Mouse (Mus musculus) stomach, postnatal 0 days (tissue): ENCODE data around the gene Hus1. TPM values are rescaled to one million over a fixed set of nuclear protein-coding genes. Genes with fewer than 3 reads are reported as not detected.

Source experiments
- ATAC-seq: fragments of 200-750 bp; cut with Nextera tagmentation; 2 replicates; pipeline ENCODE4 v1.8.0; 2017; ENCODE audit not compliant: low FRiP score, low TSS enrichment
- DNase-seq: peaks from one replicate; pipeline ENCODE4 v3.0.0-alpha.2; 2016; ENCODE audit warnings: low spot score
- H3K27ac ChIP-seq: fragments of 300-500 bp; sonication (generic); replicated peaks from 2 replicates; pipeline ENCODE4 v1.5.1; 2014; ENCODE audit warnings: mild to moderate bottlenecking, control low read depth
- H3K27me3 ChIP-seq: fragments of 300-500 bp; sonication (generic); 2 replicates; pipeline ENCODE4 v1.6.1; 2014; ENCODE audit warnings: low read length; ENCODE audit not compliant: control insufficient read depth, insufficient read depth
- H3K36me3 ChIP-seq: fragments of 300-500 bp; sonication (generic); 2 replicates; pipeline ENCODE4 v1.6.1; 2014; ENCODE audit warnings: low read length, mixed read lengths; ENCODE audit not compliant: control insufficient read depth, insufficient read depth
- H3K4me1 ChIP-seq: fragments of 300-500 bp; sonication (generic); replicated peaks from 2 replicates; pipeline ENCODE4 v1.6.1; 2014; ENCODE audit warnings: antibody characterized with exemption; ENCODE audit not compliant: control insufficient read depth, insufficient read depth
- H3K4me2 ChIP-seq: fragments of 300-500 bp; sonication (generic); replicated peaks from 2 replicates; pipeline ENCODE4 v1.6.1; 2014; ENCODE audit warnings: low read depth, mild to moderate bottlenecking, control low read depth, moderate library complexity
- H3K4me3 ChIP-seq: fragments of 300-500 bp; sonication (generic); 2 replicates; pipeline ENCODE4 v1.5.1; 2014; ENCODE audit warnings: low read depth, low read length, control low read depth
- H3K9ac ChIP-seq: fragments of 300-500 bp; sonication (generic); 2 replicates; pipeline ENCODE4 v1.6.1; 2014; ENCODE audit warnings: mild to moderate bottlenecking, low read length, control low read depth, mixed read lengths
- H3K9me3 ChIP-seq: fragments of 300-500 bp; sonication (generic); 2 replicates; pipeline ENCODE4 v1.6.1; 2016; ENCODE audit warnings: low read length; ENCODE audit not compliant: control insufficient read depth
- CTCF ChIP-seq: IDR thresholded peaks from 2 replicates; pipeline ENCODE4 v1.5.1; 2016; ENCODE audit warnings: antibody characterized with exemption, low read depth, mild to moderate bottlenecking, moderate library complexity
- EP300 ChIP-seq: optimal IDR thresholded peaks from 2 replicates; pipeline ENCODE3; 2016; ENCODE audit warnings: antibody characterized with exemption
- WGBS: fragments of 180-500 bp; shearing (Covaris S2); extraction: QIAGEN DNeasy Blood & Tissue Kit; methylation state at CpG from one replicate; pipeline ENCODE4 v1.1.7; 2014; 5-methylcytosine and 5-hydroxymethylcytosine counted together
- polyA plus RNA-seq: library from polyadenylated mRNA; unstranded; fragments of >200 nt; fragmentation: Nextera tagmentation; extraction: Ambion mirVana; gene quantifications from 2 replicates; pipeline ENCODE4 v1.2.1, GENCODE M21; 2015

Gene Hus1
- polyA plus RNA-seq, 1 experiment from 2014 or later = 5.8 TPM

- H3K9me3 ChIP-seq = no peaks in the 10 kb centered on the region
- no peak overlapping the region for H3K4me2 ChIP-seq
- no peaks in the 10 kb centered on the region for H3K36me3 ChIP-seq
- no peak overlapping the region for H3K9ac ChIP-seq
- no peaks in the 10 kb centered on the region for H3K4me1 ChIP-seq
- DNase-seq = no peak
- 67% methylated on average over 3 of the region's 3 CpGs for WGBS
- TF ChIP-seq EP300 (no peak), CTCF (no peak)
- no peak overlapping the region for H3K27ac ChIP-seq
- no peaks in the 10 kb centered on the region for H3K27me3 ChIP-seq
- no peak for ATAC-seq
- H3K4me3 ChIP-seq = no peak overlapping the region
Measured at GRCm38 (mm10) chr11:9025211-9025610, 14.2 kb upstream of the Hus1 start.

GRCm38 (mm10) chr11:9024782-9025181 is 13.8 kb upstream of the Hus1 start:
- TF ChIP-seq EP300 = no peak
- TF ChIP-seq CTCF = no peak
- H3K9ac ChIP-seq = no peak overlapping the region

GRCm38 (mm10) chr11:9020207-9020606 is 9.2 kb upstream of the Hus1 start:
- no peak overlapping the region for H3K9ac ChIP-seq
- TF ChIP-seq EP300 = no peak
- no peak for TF ChIP-seq CTCF
- no peaks in the 10 kb centered on the region for H3K4me1 ChIP-seq
- no peak overlapping the region for H3K4me3 ChIP-seq
- H3K27ac ChIP-seq = no peak overlapping the region
- H3K9me3 ChIP-seq = no peaks in the 10 kb centered on the region
- H3K4me2 ChIP-seq = no peak overlapping the region
- 55% methylated on average over 5 of the region's 5 CpGs for WGBS
- DNase-seq (no peak), ATAC-seq (peak; percentile 69; the same call in 1 of the 2 replicates)
- H3K36me3 ChIP-seq = no peaks in the 10 kb centered on the region
- H3K27me3 ChIP-seq = no peaks in the 10 kb centered on the region

More at GRCm38 (mm10) chr11:9024782-9025181, 13.8 kb upstream of the Hus1 start:
- ATAC-seq (no peak), DNase-seq (no peak)
- no peak overlapping the region for H3K27ac ChIP-seq
- no peak overlapping the region for H3K4me3 ChIP-seq
- no peak overlapping the region for H3K4me2 ChIP-seq
- H3K36me3 ChIP-seq = no peaks in the 10 kb centered on the region
- 70% methylated on average over 7 of the region's 7 CpGs for WGBS
- H3K4me1 ChIP-seq = no peaks in the 10 kb centered on the region
- no peaks in the 10 kb centered on the region for H3K9me3 ChIP-seq
- H3K27me3 ChIP-seq = no peaks in the 10 kb centered on the region

- Histone ChIP-seq H3K36me3 (no peaks in the 10 kb centered on the region), H3K27me3 (no peaks in the 10 kb centered on the region), H3K9me3 (no peaks in the 10 kb centered on the region), H3K4me2 (no peak overlapping the region), H3K4me1 (no peaks in the 10 kb centered on the region), H3K4me3 (no peak overlapping the region), H3K27ac (no peak overlapping the region), H3K9ac (no peak overlapping the region)
- ATAC-seq = no peak
- 71% methylated on average over 6 of the region's 6 CpGs for WGBS
- no peak for DNase-seq
- no peak for TF ChIP-seq CTCF
- TF ChIP-seq EP300 = no peak
Measured at GRCm38 (mm10) chr11:9018491-9019267, 7.7 kb upstream of the Hus1 start.

- H3K4me2 ChIP-seq = no peak overlapping the region
- no peak overlapping the region for H3K27ac ChIP-seq
- H3K27me3 ChIP-seq = no peaks in the 10 kb centered on the region
- DNase-seq (no peak), ATAC-seq (no peak)
- no peaks in the 10 kb centered on the region for H3K36me3 ChIP-seq
- 68% methylated on average over 3 of the region's 3 CpGs for WGBS
- no peaks in the 10 kb centered on the region for H3K4me1 ChIP-seq
- no peak overlapping the region for H3K4me3 ChIP-seq
- H3K9me3 ChIP-seq = no peaks in the 10 kb centered on the region
- TF ChIP-seq CTCF (no peak), EP300 (no peak)
- no peak overlapping the region for H3K9ac ChIP-seq
Measured at GRCm38 (mm10) chr11:9014740-9015139, 3.7 kb upstream of the Hus1 start.

GRCm38 (mm10) chr11:9011348-9011747 is 357 bp upstream of the Hus1 start:
- Histone ChIP-seq H3K36me3 (0 out of 2 replicates have a peak, but pooled peaks cover 2% of the 10 kb centered on the region), H3K9me3 (no peaks in the 10 kb centered on the region), H3K9ac (peak overlapping the region; percentile 82), H3K4me3 (peak overlapping the region; percentile 80), H3K4me2 (peak overlapping the region; percentile 65), H3K27me3 (no peaks in the 10 kb centered on the region), H3K27ac (peak overlapping the region; percentile 90; the same call in 1 of the 2 replicates), H3K4me1 (no peaks in the 10 kb centered on the region)
- no peak for TF ChIP-seq CTCF
- no peak for TF ChIP-seq EP300
- ATAC-seq (peak; percentile 22), DNase-seq (peak; percentile 23)
- WGBS = 0% methylated on average over 3 of the region's 3 CpGs
